Mouse (Mus musculus): ENCODE results near the gene Gm3149. TPM values are rescaled to one million over a fixed set of nuclear protein-coding genes. Genes with fewer than 3 reads are reported as not detected.

Gene Gm3149
- polyA plus RNA-seq (2012; rRNA removed) = not detected in 2 replicates

DNA sequence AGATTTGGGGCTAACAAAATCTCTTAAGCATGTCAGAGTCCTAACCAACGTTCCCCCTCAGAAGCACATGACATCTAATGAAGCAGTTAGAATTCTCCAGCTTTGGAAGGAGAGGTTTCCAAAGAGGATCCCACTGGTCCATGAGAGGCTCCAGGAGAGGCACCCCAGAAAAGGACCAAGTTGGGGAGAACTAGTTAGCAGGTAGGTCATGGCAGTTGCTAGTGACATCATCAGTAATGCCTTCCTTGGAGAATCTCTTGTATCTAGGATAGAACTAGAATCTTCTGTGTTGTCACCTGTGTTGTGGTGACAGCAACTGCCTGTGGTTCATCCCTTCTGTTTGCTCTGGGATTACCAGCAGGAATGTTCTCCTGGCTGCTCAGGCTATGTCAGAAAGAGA lies at the start of gene Gm3149:
Gene Gm3149 (plus strand): TSS at position 301 of the 400 bp plus-strand sequence.

DNA sequence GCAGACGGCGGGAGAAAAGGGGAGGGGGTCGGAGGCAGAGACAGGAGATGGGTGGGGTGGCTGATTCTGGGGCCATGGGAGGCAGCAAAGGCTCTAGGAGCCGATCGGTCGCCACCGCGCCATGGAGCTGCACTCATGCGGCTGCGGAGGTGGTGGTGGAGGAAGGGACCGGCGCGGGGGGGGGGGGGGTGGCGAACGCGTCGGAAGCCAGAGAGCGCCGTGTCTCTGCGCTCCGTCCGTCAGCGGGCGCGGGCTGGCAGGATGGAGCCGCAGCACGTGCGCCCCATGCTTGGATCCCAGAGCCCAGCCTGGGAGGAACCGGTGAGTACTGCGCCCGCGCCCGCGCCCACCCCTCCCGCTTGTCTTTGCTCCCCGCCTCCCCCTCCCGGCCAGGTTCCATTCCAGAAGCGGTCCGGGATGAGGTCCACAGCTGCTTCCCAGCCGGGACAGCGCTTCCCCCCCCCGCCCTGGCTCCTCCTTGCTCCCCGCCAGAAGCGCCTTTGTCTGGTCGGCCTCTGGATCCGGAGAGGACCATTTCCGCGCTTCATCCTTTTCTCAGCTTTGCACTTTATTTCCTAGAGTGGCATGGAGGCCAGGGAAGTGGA lies 17.5 kb downstream of the Gm3149 start, which contains the start of gene 2610042L04Rik:
Gene 2610042L04Rik (plus strand): TSS at position 288 of the 605 bp plus-strand sequence.

Other genes with a start within 250 kb of the Gm3149 start
- gene Gm3115, start 233.2 kb upstream of the Gm3149 start, polyA plus RNA-seq (2012; rRNA removed) = not detected in 2 replicates
- not detected in 2 replicates for gene Gm8108, start 206.8 kb upstream of the Gm3149 start, polyA plus RNA-seq (2012; rRNA removed)
- gene Gm3127, start 152.3 kb upstream of the Gm3149 start, polyA plus RNA-seq (2012; rRNA removed) = not detected in 2 replicates
- not detected in 2 replicates for gene Gm2974, start 134.7 kb upstream of the Gm3149 start, polyA plus RNA-seq (2012; rRNA removed)
- not detected in 2 replicates for gene Gm3138, start 67.7 kb upstream of the Gm3149 start, polyA plus RNA-seq (2012; rRNA removed)
- not detected in 2 replicates for gene 2610042L04Rik, start 17.5 kb downstream of the Gm3149 start, polyA plus RNA-seq (2012; rRNA removed)
- not detected in 2 replicates for gene Gm3159, start 80.2 kb downstream of the Gm3149 start, polyA plus RNA-seq (2012; rRNA removed)
- 0.08 TPM in 1 of 2 replicates, not detected in the other for gene Gm3164, start 98.2 kb downstream of the Gm3149 start, polyA plus RNA-seq (2012; rRNA removed)
- not detected in 2 replicates for gene Gm3173, start 113.7 kb downstream of the Gm3149 start, polyA plus RNA-seq (2012; rRNA removed)
- gene Gm3182, start 164.5 kb downstream of the Gm3149 start, polyA plus RNA-seq (2012; rRNA removed) = not detected in 2 replicates
- gene Gm3047, start 238.1 kb downstream of the Gm3149 start, polyA plus RNA-seq (2012; rRNA removed) = not detected in 2 replicates